Mouse (Mus musculus) intestine, postnatal 0 days (tissue): ENCODE measurements around the gene Glipr2. TPM values are rescaled to one million over a fixed set of nuclear protein-coding genes. Genes with fewer than 3 reads are reported as not detected.
A peak's percentile ranks its signal among the peaks of the same experiment; 100 is the strongest.

Experiments used
- ATAC-seq: fragments of 200-750 bp; cut with Nextera tagmentation; 2 replicates; pipeline ENCODE4 v1.8.0; 2017; ENCODE audit warnings: mild to moderate bottlenecking, moderate TSS enrichment, moderate library complexity
- H3K27ac ChIP-seq: fragments of 300-500 bp; sonication (generic); 2 replicates; pipeline ENCODE4 v1.5.1; 2014; ENCODE audit warnings: mild to moderate bottlenecking, low read depth, low read length, moderate library complexity
- H3K27me3 ChIP-seq: fragments of 300-500 bp; sonication (generic); replicated peaks from 2 replicates; pipeline ENCODE4 v1.6.1; 2014; ENCODE audit warnings: low read length, mixed read lengths; ENCODE audit not compliant: control insufficient read depth, insufficient read depth
- H3K36me3 ChIP-seq: fragments of 300-500 bp; sonication (generic); 2 replicates; pipeline ENCODE4 v1.6.1; 2014; ENCODE audit warnings: mild to moderate bottlenecking, moderate library complexity; ENCODE audit not compliant: control insufficient read depth, insufficient read depth
- H3K4me1 ChIP-seq: fragments of 300-500 bp; sonication (generic); replicated peaks from 2 replicates; pipeline ENCODE4 v1.6.1; 2014; ENCODE audit warnings: antibody characterized with exemption, low read length, mixed read lengths; ENCODE audit not compliant: control insufficient read depth, insufficient read depth
- H3K4me2 ChIP-seq: fragments of 300-500 bp; sonication (generic); replicated peaks from 2 replicates; pipeline ENCODE4 v1.6.1; 2014; ENCODE audit warnings: low read depth, mild to moderate bottlenecking, moderate library complexity
- H3K4me3 ChIP-seq: fragments of 300-500 bp; sonication (generic); 2 replicates; pipeline ENCODE4 v1.5.1; 2014; ENCODE audit warnings: low read depth, low read length
- H3K9ac ChIP-seq: fragments of 300-500 bp; sonication (generic); 2 replicates; pipeline ENCODE4 v1.6.1; 2014; ENCODE audit warnings: mild to moderate bottlenecking, low read depth, low read length
- H3K9me3 ChIP-seq: fragments of 300-500 bp; sonication (generic); 2 replicates; pipeline ENCODE4 v1.6.1; 2016; ENCODE audit warnings: mixed run types; ENCODE audit not compliant: control insufficient read depth
- CTCF ChIP-seq: sonication (generic); IDR thresholded peaks from 2 replicates; pipeline ENCODE4 v1.5.1; 2016; ENCODE audit warnings: low read depth, mild to moderate bottlenecking, control low read depth, antibody characterized with exemption, moderate library complexity
- WGBS: fragments of 180-500 bp; shearing (Covaris S2); extraction: QIAGEN DNeasy Blood & Tissue Kit; methylation state at CpG from one replicate; pipeline ENCODE4 v1.1.7; 2014; 5-methylcytosine and 5-hydroxymethylcytosine counted together
- polyA plus RNA-seq: library from polyadenylated mRNA; unstranded; fragments of >200 nt; fragmentation: Nextera tagmentation; extraction: Ambion mirVana; gene quantifications from 2 replicates; pipeline ENCODE4 v1.2.1, GENCODE M21; 2015

The Glipr2 gene
- polyA plus RNA-seq, 1 experiment from 2014 or later: 26.8 TPM

GRCm38 (mm10) chr4:44010176-44010575 is 53.0 kb downstream of the Glipr2 start:
- Histone ChIP-seq H3K4me3 (no peak overlapping the region), H3K9me3 (no peaks in the 10 kb centered on the region), H3K4me2 (no peak overlapping the region), H3K27me3 (no peaks in the 10 kb centered on the region), H3K9ac (no peak overlapping the region), H3K36me3 (no peaks in the 10 kb centered on the region), H3K4me1 (peaks cover 6% of the 10 kb centered on the region; the same call in 1 of the 2 replicates), H3K27ac (no peak overlapping the region)
- ATAC-seq: no peak
- peak; percentile 46 for TF ChIP-seq CTCF
- WGBS: 91% methylated on average over 1 of the region's 1 CpGs

GRCm38 (mm10) chr4:44010893-44011292 is 53.7 kb downstream of the Glipr2 start:
- 50% methylated on average over 2 of the region's 2 CpGs for WGBS
- H3K27me3 ChIP-seq: no peaks in the 10 kb centered on the region
- H3K36me3 ChIP-seq: no peaks in the 10 kb centered on the region
- no peaks in the 10 kb centered on the region for H3K9me3 ChIP-seq
- H3K4me2 ChIP-seq: no peak overlapping the region
- no peak overlapping the region for H3K9ac ChIP-seq
- H3K4me3 ChIP-seq: no peak overlapping the region
- no peak overlapping the region for H3K27ac ChIP-seq
- no peak for ATAC-seq
- no peak for TF ChIP-seq CTCF
- H3K4me1 ChIP-seq: peaks cover 8% of the 10 kb centered on the region; the same call in 1 of the 2 replicates

- Histone ChIP-seq H3K9ac (peak overlapping the region; percentile 95; the same call in 1 of the 2 replicates), H3K9me3 (no peaks in the 10 kb centered on the region), H3K4me1 (peaks cover 8% of the 10 kb centered on the region; the same call in 1 of the 2 replicates), H3K4me3 (peak overlapping the region; percentile 95), H3K36me3 (no peaks in the 10 kb centered on the region), H3K27me3 (no peaks in the 10 kb centered on the region), H3K4me2 (peak overlapping the region; percentile 72), H3K27ac (peak overlapping the region; percentile 89; the same call in 1 of the 2 replicates)
- no peak for ATAC-seq
- no peak for TF ChIP-seq CTCF
- WGBS: 86% methylated on average over 3 of the region's 3 CpGs
Observed at GRCm38 (mm10) chr4:44011799-44012198, 54.6 kb downstream of the Glipr2 start.

GRCm38 (mm10) chr4:44012376-44013367 is 55.5 kb downstream of the Glipr2 start:
- H3K27ac ChIP-seq: peak overlapping the region; percentile 89
- TF ChIP-seq CTCF: no peak
- ATAC-seq: peak; percentile 93
- under 1% methylated on average over 77 of the region's 77 CpGs for WGBS
- no peaks in the 10 kb centered on the region for H3K9me3 ChIP-seq
- peaks cover 10% of the 10 kb centered on the region; the same call in 1 of the 2 replicates for H3K4me1 ChIP-seq
- H3K4me3 ChIP-seq: peak overlapping the region; percentile 95
- H3K36me3 ChIP-seq: no peaks in the 10 kb centered on the region
- no peaks in the 10 kb centered on the region for H3K27me3 ChIP-seq
- peak overlapping the region; percentile 95 for H3K9ac ChIP-seq
- H3K4me2 ChIP-seq: peak overlapping the region; percentile 72

GRCm38 (mm10) chr4:44013391-44014070 is 56.3 kb downstream of the Glipr2 start:
- no peaks in the 10 kb centered on the region for H3K9me3 ChIP-seq
- ATAC-seq: no peak
- peak overlapping the region; percentile 95 for H3K4me3 ChIP-seq
- peak overlapping the region; percentile 95 for H3K9ac ChIP-seq
- H3K4me2 ChIP-seq: peak overlapping the region; percentile 72
- no peak overlapping the region for H3K27ac ChIP-seq
- peaks cover 11% of the 10 kb centered on the region; the same call in 1 of the 2 replicates for H3K4me1 ChIP-seq
- H3K36me3 ChIP-seq: no peaks in the 10 kb centered on the region
- 17% methylated on average over 11 of the region's 11 CpGs for WGBS
- no peaks in the 10 kb centered on the region for H3K27me3 ChIP-seq
- no peak for TF ChIP-seq CTCF

- peak overlapping the region; percentile 41; the same call in 1 of the 2 replicates for H3K27ac ChIP-seq
- WGBS: 87% methylated on average over 4 of the region's 4 CpGs
- H3K4me1 ChIP-seq: peaks cover 11% of the 10 kb centered on the region; the same call in 1 of the 2 replicates
Observed at GRCm38 (mm10) chr4:44016071-44016470, 58.9 kb downstream of the Glipr2 start.

More at GRCm38 (mm10) chr4:44016071-44016470, 58.9 kb downstream of the Glipr2 start:
- Histone ChIP-seq H3K27me3 (no peaks in the 10 kb centered on the region), H3K4me3 (no peak overlapping the region), H3K36me3 (peaks cover 22% of the 10 kb centered on the region), H3K4me2 (peak overlapping the region; percentile 33), H3K9ac (no peak overlapping the region), H3K9me3 (no peaks in the 10 kb centered on the region)
- no peak for TF ChIP-seq CTCF
- no peak for ATAC-seq
